Mouse (Mus musculus) midbrain, embryonic 10.5 days (tissue): Measurements from ENCODE around the gene 9430015G10Rik. TPM values are rescaled to one million over a fixed set of nuclear protein-coding genes. Genes with fewer than 3 reads are reported as not detected.
"Not testable (repeated sequence)": the region's sequence is repeated elsewhere in the genome, so short reads cannot be mapped to it uniquely, and the experiment has no call there.

ENCODE experiments used
- DNase-seq: peaks from one replicate; pipeline ENCODE4 v3.0.0-alpha.2; 2017; ENCODE audit warnings: low spot score
- H3K27ac ChIP-seq: fragments of 300-500 bp; sonication (generic); replicated peaks from 2 replicates; pipeline ENCODE4 v1.5.1; 2016; ENCODE audit warnings: mild to moderate bottlenecking
- H3K27me3 ChIP-seq: fragments of 300-500 bp; sonication (generic); 2 replicates; pipeline ENCODE4 v1.6.1; 2016; ENCODE audit warnings: low read depth, mild to moderate bottlenecking; ENCODE audit not compliant: poor library complexity, severe bottlenecking
- H3K36me3 ChIP-seq: fragments of 300-500 bp; sonication (generic); 2 replicates; pipeline ENCODE4 v1.6.1; 2016; ENCODE audit warnings: mild to moderate bottlenecking, moderate library complexity
- H3K4me1 ChIP-seq: fragments of 300-500 bp; sonication (generic); 2 replicates; pipeline ENCODE4 v1.6.1; 2016
- H3K4me3 ChIP-seq: fragments of 300-500 bp; sonication (generic); 2 replicates; pipeline ENCODE4 v1.5.1; 2016; ENCODE audit warnings: mild to moderate bottlenecking, moderate library complexity
- H3K9me3 ChIP-seq: fragments of 300-500 bp; sonication (generic); replicated peaks from 2 replicates; pipeline ENCODE4 v1.6.1; 2016; ENCODE audit warnings: mild to moderate bottlenecking
- WGBS: fragments of 180-500 bp; shearing (Covaris S2); methylation state at CpG from one replicate; pipeline ENCODE4 v1.1.7; 2016; 5-methylcytosine and 5-hydroxymethylcytosine counted together
- polyA plus RNA-seq: library from polyadenylated mRNA; unstranded; fragments of >200 nt; fragmentation: Nextera tagmentation; extraction: Ambion mirVana; gene quantifications from 2 replicates; pipeline ENCODE4 v1.2.1, GENCODE M21; 2016

Gene 9430015G10Rik
- polyA plus RNA-seq, 1 experiment from 2014 or later = 76.5 TPM

DNA sequence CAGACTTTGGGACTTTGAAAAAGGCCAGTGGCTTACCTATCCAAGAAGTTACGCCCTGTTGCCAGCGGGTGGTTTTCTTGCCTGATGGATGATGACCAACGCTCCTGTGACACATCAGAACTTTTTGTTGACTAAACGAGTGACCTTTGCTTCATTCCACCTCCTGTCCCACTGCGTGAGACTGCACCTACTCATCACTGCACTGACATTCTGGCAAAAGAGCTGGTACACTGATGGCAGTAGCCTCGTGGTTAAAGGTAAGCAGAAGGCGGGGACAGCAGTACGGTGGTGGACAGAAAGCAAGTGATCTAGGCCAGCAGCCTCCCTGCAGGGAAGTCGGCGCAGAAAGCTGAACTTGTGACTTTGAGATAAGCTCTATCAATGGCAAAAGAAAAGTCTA, 41.1 kb downstream of the 9430015G10Rik start:
- peaks cover 14% of the 10 kb centered on the region for H3K9me3 ChIP-seq
- H3K27me3 ChIP-seq = not testable (repeated sequence)

DNA sequence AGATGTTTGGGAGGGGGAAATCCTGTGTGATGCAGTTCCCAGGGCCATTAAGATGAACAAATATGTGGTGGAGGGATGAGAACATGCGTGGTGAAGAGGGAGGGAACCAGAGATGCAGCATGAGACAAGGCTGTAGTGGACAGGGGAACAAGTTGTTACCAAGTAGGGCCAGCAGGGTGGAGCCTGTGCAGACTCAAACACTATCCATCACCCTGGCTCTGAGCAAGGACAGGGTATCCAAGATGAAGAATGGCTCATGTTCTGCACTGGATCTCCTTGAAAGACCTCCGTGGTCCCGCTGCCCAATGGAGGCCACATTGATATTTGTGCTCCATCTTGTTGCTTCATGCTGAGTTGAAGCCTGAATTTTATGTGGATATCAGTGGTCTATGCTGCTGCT, 45.0 kb downstream of the 9430015G10Rik start:
- peaks cover 31% of the 10 kb centered on the region for H3K9me3 ChIP-seq
- WGBS = 92% methylated on average over 3 of the region's 3 CpGs
- no peaks in the 10 kb centered on the region for H3K4me1 ChIP-seq
- no peak overlapping the region for H3K4me3 ChIP-seq
- H3K27me3 ChIP-seq = no peaks in the 10 kb centered on the region
- no peaks in the 10 kb centered on the region for H3K36me3 ChIP-seq
- no peak overlapping the region for H3K27ac ChIP-seq
- no peak for DNase-seq

More for the DNA sequence above, 41.1 kb downstream of the 9430015G10Rik start:
- WGBS = 89% methylated on average over 10 of the region's 10 CpGs
- H3K4me3 ChIP-seq, H3K27ac ChIP-seq, DNase-seq, H3K4me1 ChIP-seq, H3K36me3 ChIP-seq: not testable (repeated sequence)

DNA sequence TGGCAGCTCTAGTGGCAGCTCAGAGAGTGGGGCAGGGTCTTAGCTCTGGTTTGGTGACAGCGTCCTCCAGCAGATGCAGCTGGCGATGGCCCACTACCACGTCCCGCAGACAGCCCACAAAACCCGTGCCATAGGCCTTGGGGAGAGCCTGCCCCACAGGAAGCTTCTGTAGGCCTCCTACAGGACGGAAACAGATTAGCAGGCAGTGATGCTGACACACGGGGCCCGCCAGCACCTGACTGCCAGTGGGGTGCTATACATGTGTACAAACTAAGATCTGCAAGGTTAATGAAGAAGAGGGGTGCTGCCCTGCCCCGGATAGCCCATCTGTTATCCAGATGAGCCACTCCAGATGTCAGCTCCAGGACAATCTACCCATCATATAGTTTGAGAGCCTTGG, 56.7 kb downstream of the 9430015G10Rik start:
- Histone ChIP-seq H3K27me3 (no peaks in the 10 kb centered on the region), H3K4me3 (no peak overlapping the region), H3K4me1 (no peaks in the 10 kb centered on the region), H3K9me3 (peaks cover 18% of the 10 kb centered on the region), H3K27ac (no peak overlapping the region), H3K36me3 (peaks cover 99% of the 10 kb centered on the region)
- 91% methylated on average over 9 of the region's 9 CpGs for WGBS
- DNase-seq = no peak

- DNase-seq = no peak
- Histone ChIP-seq H3K36me3 (peaks cover 100% of the 10 kb centered on the region), H3K4me1 (no peaks in the 10 kb centered on the region), H3K27ac (no peak overlapping the region), H3K27me3 (no peaks in the 10 kb centered on the region), H3K9me3 (no peaks in the 10 kb centered on the region), H3K4me3 (no peak overlapping the region)
- WGBS = 93% methylated on average over 8 of the region's 8 CpGs
These were observed 58.8 kb downstream of the 9430015G10Rik start for GRCm38 (mm10) chr4:156168611-156169010.

DNA sequence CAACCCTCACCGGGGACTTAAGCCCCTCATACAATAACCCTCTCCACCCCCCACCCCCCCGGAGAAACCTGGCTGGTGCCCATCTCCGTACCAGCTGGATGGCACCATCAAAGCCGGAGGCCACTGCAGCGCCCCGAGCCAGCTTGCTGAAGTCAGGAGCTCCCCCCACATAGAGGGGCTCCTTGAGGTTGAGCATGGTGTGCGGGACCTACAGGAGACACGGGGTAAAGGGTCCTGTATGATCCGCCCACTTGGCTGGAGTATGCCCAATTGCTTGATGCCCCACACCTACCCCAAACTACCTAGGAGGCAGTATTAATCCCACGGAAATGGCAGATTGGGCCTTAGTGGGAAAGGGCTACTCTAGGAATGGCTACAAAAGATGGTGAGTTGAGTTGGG, 59.3 kb downstream of the 9430015G10Rik start:
- H3K36me3 ChIP-seq = peaks cover 100% of the 10 kb centered on the region
- WGBS = 97% methylated on average over 10 of the region's 10 CpGs
- H3K27ac ChIP-seq = no peak overlapping the region
- H3K27me3 ChIP-seq = no peaks in the 10 kb centered on the region
- H3K4me3 ChIP-seq = no peak overlapping the region
- no peaks in the 10 kb centered on the region for H3K9me3 ChIP-seq
- peak; percentile 10 for DNase-seq
- no peaks in the 10 kb centered on the region for H3K4me1 ChIP-seq

GRCm38 (mm10) chr4:156171828-156172227, 62.0 kb downstream of the 9430015G10Rik start:
- Histone ChIP-seq H3K9me3 (no peaks in the 10 kb centered on the region), H3K36me3 (peaks cover 100% of the 10 kb centered on the region), H3K27me3 (no peaks in the 10 kb centered on the region), H3K4me3 (no peak overlapping the region), H3K4me1 (no peaks in the 10 kb centered on the region), H3K27ac (no peak overlapping the region)
- no peak for DNase-seq
- WGBS = 97% methylated on average over 11 of the region's 11 CpGs

Other genes with a start within 250 kb of the 9430015G10Rik start
- gene Tas1r3, start 246.6 kb upstream of the 9430015G10Rik start, polyA plus RNA-seq = 0.22 and 0.41 TPM in 2 replicates
- 21.6 and 24.6 TPM in 2 replicates for gene Cptp, start 240.5 kb upstream of the 9430015G10Rik start, polyA plus RNA-seq
- 114 and 116 TPM in 2 replicates for gene Ints11, start 240.4 kb upstream of the 9430015G10Rik start, polyA plus RNA-seq
- 50.7 and 53.4 TPM in 2 replicates for gene Pusl1, start 218.2 kb upstream of the 9430015G10Rik start, polyA plus RNA-seq
- 24.3 and 38.4 TPM in 2 replicates for gene Acap3, start 218.2 kb upstream of the 9430015G10Rik start, polyA plus RNA-seq
- gene Ube2j2, start 166.2 kb upstream of the 9430015G10Rik start, polyA plus RNA-seq = 152 and 161 TPM in 2 replicates
- 18.9 and 23.8 TPM in 2 replicates for gene C1qtnf12, start 147.7 kb upstream of the 9430015G10Rik start, polyA plus RNA-seq
- 14.0 and 15.3 TPM in 2 replicates for gene B3galt6, start 117.3 kb upstream of the 9430015G10Rik start, polyA plus RNA-seq
- gene Sdf4, start 117.1 kb upstream of the 9430015G10Rik start, polyA plus RNA-seq = 131 and 138 TPM in 2 replicates
- gene Tnfrsf4, start 96.1 kb upstream of the 9430015G10Rik start, polyA plus RNA-seq = 0.42 and 0.88 TPM in 2 replicates
- gene Tnfrsf18, start 83.8 kb upstream of the 9430015G10Rik start, polyA plus RNA-seq = 1.1 and 1.8 TPM in 2 replicates
- 0.30 TPM in 1 of 2 replicates, not detected in the other for gene Ttll10, start 50.6 kb upstream of the 9430015G10Rik start, polyA plus RNA-seq
- 0.79 and 0.93 TPM in 2 replicates for gene Rnf223, start 20.5 kb downstream of the 9430015G10Rik start, polyA plus RNA-seq
- gene Agrn, start 87.5 kb downstream of the 9430015G10Rik start, polyA plus RNA-seq = 55.4 and 84.4 TPM in 2 replicates
- 0.21 and 0.73 TPM in 2 replicates for gene Isg15, start 90.8 kb downstream of the 9430015G10Rik start, polyA plus RNA-seq
- 5.1 and 6.5 TPM in 2 replicates for gene AW011738, start 93.3 kb downstream of the 9430015G10Rik start, polyA plus RNA-seq
- gene Perm1, start 105.9 kb downstream of the 9430015G10Rik start, polyA plus RNA-seq = 1.1 and 1.3 TPM in 2 replicates
- gene Plekhn1, start 124.9 kb downstream of the 9430015G10Rik start, polyA plus RNA-seq = 23.2 and 24.4 TPM in 2 replicates
- gene Noc2l, start 126.0 kb downstream of the 9430015G10Rik start, polyA plus RNA-seq = 96.8 and 109 TPM in 2 replicates
- gene Samd11, start 145.7 kb downstream of the 9430015G10Rik start, polyA plus RNA-seq = 2.2 and 2.8 TPM in 2 replicates
- gene Vmn2r-ps159, start 221.1 kb downstream of the 9430015G10Rik start, polyA plus RNA-seq = not detected in 2 replicates